ENCODE assay signal across 8 mouse cellular contexts in genomic region chr2:104741896-104742740, GRCm38 (mm10). TPM values are rescaled to one million over a fixed set of nuclear protein-coding genes. Genes with fewer than 3 reads are reported as not detected.
A peak's percentile ranks its signal among the peaks of the same experiment; 100 is the strongest.
DNase-seq lines count a peak whose midpoint lies in the region; ATAC-seq lines count a peak whose summit lies in the region.

No protein-coding gene starts in this region.

- no peaks in the 10 kb centered on the region for H3K9me3 ChIP-seq in intestine, embryonic 15.5 days
- no peaks in the 10 kb centered on the region for H3K9me3 ChIP-seq in midbrain, embryonic 15.5 days

- peaks cover 15% of the 10 kb centered on the region for H3K4me1 ChIP-seq in intestine, embryonic 15.5 days (replicated peaks)
- H3K4me1 ChIP-seq in midbrain, embryonic 15.5 days = peaks cover 20% of the 10 kb centered on the region

- peak; percentile 43 for ATAC-seq in intestine, embryonic 15.5 days
- ATAC-seq in midbrain, embryonic 15.5 days (replicated peaks) = no peak

- WGBS in intestine, embryonic 15.5 days = 5% methylated on average over 45 of the region's 46 CpGs
- 5% methylated on average over 44 of the region's 46 CpGs for WGBS in midbrain, embryonic 15.5 days

- peak; percentile 37 to 60 for DNase-seq in kidney, postnatal 25 days
- no peak for DNase-seq in kidney, postnatal 4 days
- peak; percentile 15 for DNase-seq in embryo, embryonic 9.5 days (ENCODE audit: extremely low spot score)
- no peak for DNase-seq in urinary bladder, postnatal 36 days (ENCODE audit: low spot score in 2 of 2)
- no peak for DNase-seq in right cerebral cortex, postnatal 14 days
- no peak for DNase-seq in layer of hippocampus, postnatal 25 days (ENCODE audit: extremely low spot score in 1 of 2, low spot score in 1 of 2)

- H3K4me2 ChIP-seq in intestine, embryonic 15.5 days (replicated peaks) = peak overlapping the region; percentile 91
- H3K4me2 ChIP-seq in midbrain, embryonic 15.5 days = peak overlapping the region; percentile 100

- H3K27ac ChIP-seq in intestine, embryonic 15.5 days = peak overlapping the region; percentile 96
- no peak overlapping the region for H3K27ac ChIP-seq in midbrain, embryonic 15.5 days

- H3K36me3 ChIP-seq in intestine, embryonic 15.5 days = no peaks in the 10 kb centered on the region
- no peaks in the 10 kb centered on the region for H3K36me3 ChIP-seq in midbrain, embryonic 15.5 days (replicated peaks)

- H3K4me3 ChIP-seq in intestine, embryonic 15.5 days (replicated peaks) = peak overlapping the region; percentile 91
- H3K4me3 ChIP-seq in midbrain, embryonic 15.5 days = peak overlapping the region; percentile 81

- no peaks in the 10 kb centered on the region for H3K27me3 ChIP-seq in intestine, embryonic 15.5 days (replicated peaks)
- peaks cover 14% of the 10 kb centered on the region for H3K27me3 ChIP-seq in midbrain, embryonic 15.5 days (replicated peaks)

- H3K9ac ChIP-seq in intestine, embryonic 15.5 days = peak overlapping the region; percentile 95
- peak overlapping the region; percentile 61 for H3K9ac ChIP-seq in midbrain, embryonic 15.5 days

RNA-seq across cellular contexts. Expression of gene Depdc7, which starts 0.6 kb away (rescaled TPM):
- polyA plus RNA-seq in intestine, embryonic 15.5 days (2015; fragmentation: Nextera tagmentation; extraction: Ambion mirVana) = 32.6 and 36.2 TPM in 2 replicates
- 1.0 and 1.4 TPM in 2 replicates for polyA plus RNA-seq in midbrain, embryonic 15.5 days (2015; fragmentation: Nextera tagmentation; extraction: Ambion mirVana)
- total RNA-seq in layer of hippocampus, postnatal 25 days (2021) = 1 to 10 TPM; 1.5 to 1.9 TPM

RNA-seq across cellular contexts. Expression of gene Pin1rt1, which starts 25.9 kb away (rescaled TPM):
- 0.14 TPM in 1 of 2 replicates, not detected in the other for polyA plus RNA-seq in intestine, embryonic 15.5 days (2015; fragmentation: Nextera tagmentation; extraction: Ambion mirVana)
- 0.19 and 0.34 TPM in 2 replicates for polyA plus RNA-seq in midbrain, embryonic 15.5 days (2015; fragmentation: Nextera tagmentation; extraction: Ambion mirVana)
- total RNA-seq in layer of hippocampus, postnatal 25 days (2021) = not detected

RNA-seq across cellular contexts. Expression of gene Tcp11l1, which starts 30.1 kb away (rescaled TPM):
- polyA plus RNA-seq in intestine, embryonic 15.5 days (2015; fragmentation: Nextera tagmentation; extraction: Ambion mirVana) = 31.2 and 34.5 TPM in 2 replicates
- polyA plus RNA-seq in midbrain, embryonic 15.5 days (2015; fragmentation: Nextera tagmentation; extraction: Ambion mirVana) = 59.5 and 65.1 TPM in 2 replicates
- 10 to 100 TPM; 35.5 to 46.3 TPM for total RNA-seq in layer of hippocampus, postnatal 25 days (2021)

Comparison
In these comparisons a context has a peak if more than half of its experiments do, and no peak if none do; other contexts are left out.
1. DNase-seq: peak in kidney, postnatal 25 days (2 of 2) and embryo, embryonic 9.5 days (single experiment); none in kidney, postnatal 4 days (0 of 2), urinary bladder, postnatal 36 days (0 of 2), right cerebral cortex, postnatal 14 days (single experiment) and layer of hippocampus, postnatal 25 days (0 of 2).
2. RNA of gene Depdc7, which starts 0.6 kb away (polyA plus RNA-seq): 32.6 to 36.2 TPM in intestine, embryonic 15.5 days; 1.0 to 1.4 TPM in midbrain, embryonic 15.5 days; every median in the first group is over 10 times any median in the second.